Mouse (Mus musculus): ENCODE measurements around the gene Auts2. TPM values are rescaled to one million over a fixed set of nuclear protein-coding genes. Genes with fewer than 3 reads are reported as not detected.
A peak's percentile ranks its signal among the peaks of the same experiment; 100 is the strongest.

Auts2 gene
- polyA plus RNA-seq, 1 experiment from 2014 or later, result 75.0 TPM

GRCm38 (mm10) chr5:132477533-132477932, 65.6 kb downstream of the Auts2 start:
- 0% methylated on average over 1 of the region's 1 CpGs for WGBS
- peaks cover 37% of the 10 kb centered on the region for H3K4me1 ChIP-seq (ENCODE audit: control insufficient read depth, insufficient read depth, low read length)
- no peaks in the 10 kb centered on the region for H3K9me3 ChIP-seq (ENCODE audit: control insufficient read depth, low read length)

GRCm38 (mm10) chr5:132472905-132473321, 70.2 kb downstream of the Auts2 start:
- H3K36me3 ChIP-seq (ENCODE audit: control insufficient read depth, insufficient read depth, low read length), result no peaks in the 10 kb centered on the region
- no peak for DNase-seq
- ATAC-seq (ENCODE audit: low FRiP score, low TSS enrichment), result no peak
- H3K4me1 ChIP-seq (ENCODE audit: control insufficient read depth, insufficient read depth, low read length), result peaks cover 9% of the 10 kb centered on the region
- no peak overlapping the region for H3K4me3 ChIP-seq (replicated peaks; ENCODE audit: low read depth, low read length)
- H3K9me3 ChIP-seq (ENCODE audit: control insufficient read depth, low read length), result no peaks in the 10 kb centered on the region
- H3K27me3 ChIP-seq (ENCODE audit: control insufficient read depth, insufficient read depth, low read length), result no peaks in the 10 kb centered on the region
- WGBS, result 63% methylated on average over 5 of the region's 5 CpGs
- H3K27ac ChIP-seq (replicated peaks; ENCODE audit: low read depth, low read length), result no peak overlapping the region
- no peak overlapping the region for H3K4me2 ChIP-seq (ENCODE audit: low read length)
- no peak overlapping the region for H3K9ac ChIP-seq (replicated peaks; ENCODE audit: low read length)

More at GRCm38 (mm10) chr5:132477533-132477932, 65.6 kb downstream of the Auts2 start:
- DNase-seq, result no peak
- Histone ChIP-seq H3K27ac (replicated peaks; ENCODE audit: low read depth, low read length) (no peak overlapping the region), H3K4me3 (replicated peaks; ENCODE audit: low read depth, low read length) (no peak overlapping the region), H3K27me3 (ENCODE audit: control insufficient read depth, insufficient read depth, low read length) (no peaks in the 10 kb centered on the region), H3K9ac (replicated peaks; ENCODE audit: low read length) (no peak overlapping the region), H3K36me3 (ENCODE audit: control insufficient read depth, insufficient read depth, low read length) (no peaks in the 10 kb centered on the region), H3K4me2 (ENCODE audit: low read length) (no peak overlapping the region)
- no peak for ATAC-seq (ENCODE audit: low FRiP score, low TSS enrichment)

- peaks cover 9% of the 10 kb centered on the region for H3K4me1 ChIP-seq (ENCODE audit: control insufficient read depth, insufficient read depth, low read length)
- 78% methylated on average over 5 of the region's 5 CpGs for WGBS
- H3K27ac ChIP-seq (replicated peaks; ENCODE audit: low read depth, low read length), result no peak overlapping the region
- ATAC-seq (ENCODE audit: low FRiP score, low TSS enrichment) (no peak), DNase-seq (no peak)
- H3K4me2 ChIP-seq (ENCODE audit: low read length), result no peak overlapping the region
- H3K4me3 ChIP-seq (replicated peaks; ENCODE audit: low read depth, low read length), result no peak overlapping the region
- H3K36me3 ChIP-seq (ENCODE audit: control insufficient read depth, insufficient read depth, low read length), result no peaks in the 10 kb centered on the region
- H3K27me3 ChIP-seq (ENCODE audit: control insufficient read depth, insufficient read depth, low read length), result no peaks in the 10 kb centered on the region
- no peak overlapping the region for H3K9ac ChIP-seq (replicated peaks; ENCODE audit: low read length)
- H3K9me3 ChIP-seq (ENCODE audit: control insufficient read depth, low read length), result no peaks in the 10 kb centered on the region
Measured at GRCm38 (mm10) chr5:132472184-132472829, 70.8 kb downstream of the Auts2 start.

GRCm38 (mm10) chr5:132467364-132467743, 75.8 kb downstream of the Auts2 start:
- ATAC-seq (ENCODE audit: low FRiP score, low TSS enrichment) (no peak), DNase-seq (no peak)
- Histone ChIP-seq H3K4me3 (replicated peaks; ENCODE audit: low read depth, low read length) (no peak overlapping the region), H3K9ac (replicated peaks; ENCODE audit: low read length) (no peak overlapping the region), H3K4me1 (ENCODE audit: control insufficient read depth, insufficient read depth, low read length) (peaks cover 3% of the 10 kb centered on the region; the same call in 1 of the 2 replicates), H3K36me3 (ENCODE audit: control insufficient read depth, insufficient read depth, low read length) (no peaks in the 10 kb centered on the region), H3K27me3 (ENCODE audit: control insufficient read depth, insufficient read depth, low read length) (no peaks in the 10 kb centered on the region), H3K9me3 (ENCODE audit: control insufficient read depth, low read length) (no peaks in the 10 kb centered on the region), H3K4me2 (ENCODE audit: low read length) (no peak overlapping the region), H3K27ac (replicated peaks; ENCODE audit: low read depth, low read length) (no peak overlapping the region)
- 89% methylated on average over 2 of the region's 2 CpGs for WGBS

- H3K9me3 ChIP-seq (ENCODE audit: control insufficient read depth, low read length), result no peaks in the 10 kb centered on the region
- H3K9ac ChIP-seq (replicated peaks; ENCODE audit: low read length), result no peak overlapping the region
- no peak overlapping the region for H3K4me2 ChIP-seq (ENCODE audit: low read length)
- DNase-seq, result no peak
- no peaks in the 10 kb centered on the region for H3K27me3 ChIP-seq (ENCODE audit: control insufficient read depth, insufficient read depth, low read length)
- WGBS, result 89% methylated on average over 16 of the region's 16 CpGs
- H3K36me3 ChIP-seq (ENCODE audit: control insufficient read depth, insufficient read depth, low read length), result no peaks in the 10 kb centered on the region
- H3K4me3 ChIP-seq (replicated peaks; ENCODE audit: low read depth, low read length), result no peak overlapping the region
- no peak for ATAC-seq (ENCODE audit: low FRiP score, low TSS enrichment)
- no peak overlapping the region for H3K27ac ChIP-seq (replicated peaks; ENCODE audit: low read depth, low read length)
- peaks cover 3% of the 10 kb centered on the region; the same call in 1 of the 2 replicates for H3K4me1 ChIP-seq (ENCODE audit: control insufficient read depth, insufficient read depth, low read length)
Measured at GRCm38 (mm10) chr5:132466427-132467363, 76.4 kb downstream of the Auts2 start.

GRCm38 (mm10) chr5:132462560-132462959, 80.6 kb downstream of the Auts2 start:
- H3K4me1 ChIP-seq (ENCODE audit: control insufficient read depth, insufficient read depth, low read length), result peaks cover 9% of the 10 kb centered on the region; the same call in 1 of the 2 replicates
- H3K27me3 ChIP-seq (ENCODE audit: control insufficient read depth, insufficient read depth, low read length), result no peaks in the 10 kb centered on the region
- H3K4me3 ChIP-seq (replicated peaks; ENCODE audit: low read depth, low read length), result no peak overlapping the region
- no peaks in the 10 kb centered on the region for H3K36me3 ChIP-seq (ENCODE audit: control insufficient read depth, insufficient read depth, low read length)
- no peak overlapping the region for H3K4me2 ChIP-seq (ENCODE audit: low read length)
- ATAC-seq (ENCODE audit: low FRiP score, low TSS enrichment), result no peak
- 56% methylated on average over 11 of the region's 11 CpGs for WGBS
- no peak overlapping the region for H3K9ac ChIP-seq (replicated peaks; ENCODE audit: low read length)
- H3K9me3 ChIP-seq (ENCODE audit: control insufficient read depth, low read length), result no peaks in the 10 kb centered on the region
- DNase-seq, result peak; percentile 61
- no peak overlapping the region for H3K27ac ChIP-seq (replicated peaks; ENCODE audit: low read depth, low read length)

- H3K4me2 ChIP-seq (ENCODE audit: low read length), result no peak overlapping the region
- H3K9ac ChIP-seq (replicated peaks; ENCODE audit: low read length), result no peak overlapping the region
- 59% methylated on average over 7 of the region's 7 CpGs for WGBS
- no peak overlapping the region for H3K4me3 ChIP-seq (replicated peaks; ENCODE audit: low read depth, low read length)
- no peak overlapping the region for H3K27ac ChIP-seq (replicated peaks; ENCODE audit: low read depth, low read length)
- H3K36me3 ChIP-seq (ENCODE audit: control insufficient read depth, insufficient read depth, low read length), result no peaks in the 10 kb centered on the region
- ATAC-seq (ENCODE audit: low FRiP score, low TSS enrichment) (no peak), DNase-seq (no peak)
- H3K27me3 ChIP-seq (ENCODE audit: control insufficient read depth, insufficient read depth, low read length), result no peaks in the 10 kb centered on the region
- H3K4me1 ChIP-seq (ENCODE audit: control insufficient read depth, insufficient read depth, low read length), result peaks cover 17% of the 10 kb centered on the region
- H3K9me3 ChIP-seq (ENCODE audit: control insufficient read depth, low read length), result no peaks in the 10 kb centered on the region
Measured at GRCm38 (mm10) chr5:132458498-132458897, 84.6 kb downstream of the Auts2 start.

GRCm38 (mm10) chr5:132452381-132452780, 90.8 kb downstream of the Auts2 start:
- no peak for DNase-seq
- 75% methylated on average over 2 of the region's 2 CpGs for WGBS
- no peak overlapping the region for H3K4me3 ChIP-seq (replicated peaks; ENCODE audit: low read depth, low read length)
- peaks cover 29% of the 10 kb centered on the region for H3K4me1 ChIP-seq (ENCODE audit: control insufficient read depth, insufficient read depth, low read length)
- ATAC-seq (ENCODE audit: low FRiP score, low TSS enrichment), result no peak
- H3K9ac ChIP-seq (replicated peaks; ENCODE audit: low read length), result no peak overlapping the region
- no peaks in the 10 kb centered on the region for H3K9me3 ChIP-seq (ENCODE audit: control insufficient read depth, low read length)
- no peaks in the 10 kb centered on the region for H3K27me3 ChIP-seq (ENCODE audit: control insufficient read depth, insufficient read depth, low read length)
- no peaks in the 10 kb centered on the region for H3K36me3 ChIP-seq (ENCODE audit: control insufficient read depth, insufficient read depth, low read length)
- H3K27ac ChIP-seq (replicated peaks; ENCODE audit: low read depth, low read length), result no peak overlapping the region
- no peak overlapping the region for H3K4me2 ChIP-seq (ENCODE audit: low read length)
